Mouse (Mus musculus) bone marrow macrophage, adult 2 months (primary cell): ENCODE measurements around the gene Nr1d1. TPM values are rescaled to one million over a fixed set of nuclear protein-coding genes. Genes with fewer than 3 reads are reported as not detected.
"Not testable (repeated sequence)": the region's sequence is repeated elsewhere in the genome, so short reads cannot be mapped to it uniquely, and the experiment has no call there.

Experiments used
- H3K27ac ChIP-seq: 2 replicates; pipeline ENCODE4 v1.5.1; 2012; ENCODE audit warnings: low read depth, low read length; ENCODE audit not compliant: insufficient read depth
- H3K4me1 ChIP-seq: 2 replicates; pipeline ENCODE4 v1.6.1; 2012; ENCODE audit warnings: low read length; ENCODE audit not compliant: control insufficient read depth, insufficient read depth
- H3K4me3 ChIP-seq: 2 replicates; pipeline ENCODE4 v1.5.1; 2012; ENCODE audit warnings: mild to moderate bottlenecking, low read length, moderate library complexity; ENCODE audit not compliant: insufficient read depth
- CTCF ChIP-seq: IDR thresholded peaks from 2 replicates; pipeline ENCODE4 v1.5.1; 2012; ENCODE audit warnings: low read depth, mild to moderate bottlenecking, low read length, moderate library complexity
- POLR2A ChIP-seq: IDR thresholded peaks from 2 replicates; pipeline ENCODE4 v1.6.1; 2012; ENCODE audit warnings: mild to moderate bottlenecking, low read depth, low read length, borderline replicate concordance
- polyA plus RNA-seq: library from polyadenylated mRNA; stranded (reverse); fragments of >200 nt; gene quantifications from 2 replicates; pipeline ENCODE4 v1.2.4, GENCODE M21; 2012; ENCODE audit not compliant: missing spikeins, insufficient read depth, insufficient read length

Gene Nr1d1
- polyA plus RNA-seq, 1 experiment: 8.2 TPM

DNA sequence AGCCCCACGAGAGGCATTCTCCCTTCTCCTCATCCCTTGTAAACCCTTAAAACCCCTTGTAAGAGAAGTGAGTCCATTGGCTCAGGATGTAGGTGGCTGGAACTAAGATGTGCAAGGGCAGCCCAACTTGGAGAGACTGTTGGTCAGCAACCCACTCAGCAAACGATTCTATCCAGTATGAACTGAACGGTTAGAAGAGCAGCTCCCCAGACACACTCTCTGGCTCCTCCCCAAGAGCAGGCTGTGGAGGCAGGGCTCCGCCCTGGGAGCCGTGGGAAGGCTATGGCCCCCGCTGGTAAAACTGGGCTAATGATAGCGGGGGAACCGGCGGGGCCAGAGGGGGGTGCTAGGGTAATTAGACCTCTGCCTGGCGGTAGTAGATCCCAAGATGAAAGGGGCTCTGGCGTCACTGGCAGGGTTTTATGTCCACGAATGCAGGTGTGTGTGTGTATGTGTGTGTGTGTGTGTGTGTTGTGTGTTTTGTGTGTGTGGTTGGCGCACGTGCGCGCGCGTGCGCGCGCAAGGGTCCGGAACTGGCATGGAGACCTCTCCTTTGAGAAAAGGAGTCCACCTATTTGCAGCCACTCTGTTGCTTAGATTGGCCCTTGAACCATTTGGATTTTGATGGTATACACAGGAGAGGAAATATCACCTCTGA is 34.6 kb downstream of the Nr1d1 start, which contains the start of gene Thra:
Gene Thra (plus strand): TSS at position 246 of the 658 bp plus-strand sequence.
- Histone ChIP-seq H3K4me3 (peak within 1 kb of the TSS; percentile 56), H3K27ac (no peak within 1 kb of the TSS), H3K4me1 (peaks cover 17% of the 10 kb centered on the region)
- TF ChIP-seq CTCF: no peak
- TF ChIP-seq POLR2A: no peak

DNA sequence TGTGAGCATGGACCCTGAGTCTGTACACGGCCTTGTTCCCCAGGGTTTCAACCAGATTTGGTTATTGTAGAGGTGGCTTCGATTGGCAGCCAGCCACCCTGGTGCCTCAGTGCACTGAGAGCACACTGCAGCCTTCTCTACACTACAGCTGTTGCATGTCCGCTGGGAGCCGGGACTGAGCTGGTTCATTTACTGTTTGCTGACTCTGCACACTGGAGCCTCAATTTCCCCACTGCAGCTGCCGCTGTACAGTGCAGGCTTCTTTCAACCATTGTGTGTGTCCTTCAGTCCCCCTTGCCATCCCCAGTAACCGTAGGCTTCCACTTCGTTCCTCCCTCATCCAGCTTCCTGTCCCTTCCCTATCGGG is 35.1 kb downstream of the Nr1d1 start:
- peaks cover 17% of the 10 kb centered on the region for H3K4me1 ChIP-seq
- peak overlapping the region; percentile 56 for H3K4me3 ChIP-seq
- H3K27ac ChIP-seq: no peak overlapping the region
- TF ChIP-seq CTCF (no peak), POLR2A (no peak)

DNA sequence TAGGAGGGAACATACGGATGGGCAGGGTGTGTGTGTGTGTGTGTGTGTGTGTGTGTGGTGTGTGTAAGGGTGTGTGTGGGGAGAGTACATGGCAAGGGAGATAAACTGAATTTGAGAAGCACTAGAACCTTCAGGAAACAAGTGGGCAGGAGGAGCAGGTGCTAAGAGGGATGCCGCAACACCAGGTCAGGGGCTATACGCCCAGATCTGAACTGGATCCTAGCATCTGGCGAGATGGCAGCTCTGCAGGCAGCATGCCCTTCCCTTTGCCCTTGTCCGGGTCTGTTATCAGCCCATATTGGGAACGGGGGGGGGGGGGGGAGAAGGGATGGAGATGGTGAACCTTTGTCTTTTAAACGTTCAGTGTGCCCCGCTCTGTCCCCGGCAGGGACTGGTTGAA is 36.2 kb downstream of the Nr1d1 start:
- no peak overlapping the region for H3K27ac ChIP-seq
- peaks cover 15% of the 10 kb centered on the region for H3K4me1 ChIP-seq
- no peak overlapping the region for H3K4me3 ChIP-seq
- TF ChIP-seq POLR2A: no peak
- TF ChIP-seq CTCF: no peak

DNA sequence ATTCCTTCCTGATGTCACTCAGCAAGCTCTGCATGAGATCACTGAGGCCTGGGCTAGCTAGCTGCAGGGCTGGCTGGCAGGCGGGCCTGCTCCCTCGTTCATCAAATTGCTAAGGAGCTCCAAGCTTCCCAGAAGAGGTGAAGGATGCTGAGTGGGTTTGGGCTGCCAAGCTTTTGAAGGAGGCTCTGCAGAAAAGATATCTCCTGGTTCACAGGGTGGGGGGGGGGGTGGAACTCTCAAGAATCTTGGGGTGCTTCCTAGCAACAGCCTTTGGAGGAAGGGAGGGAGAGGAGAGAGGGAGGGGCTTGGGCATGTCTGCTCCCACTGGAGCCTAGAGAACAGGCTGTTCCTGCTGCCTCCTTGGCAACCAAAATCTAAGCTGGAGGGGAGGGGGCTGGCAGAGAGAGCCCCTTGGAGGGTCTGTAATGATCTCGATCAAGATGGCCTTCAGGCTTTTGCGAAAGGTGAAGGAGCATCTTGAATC is 36.7 kb downstream of the Nr1d1 start:
- H3K4me3 ChIP-seq: no peak overlapping the region
- H3K4me1 ChIP-seq: peaks cover 11% of the 10 kb centered on the region
- TF ChIP-seq CTCF (no peak), POLR2A (no peak)
- H3K27ac ChIP-seq: no peak overlapping the region

DNA sequence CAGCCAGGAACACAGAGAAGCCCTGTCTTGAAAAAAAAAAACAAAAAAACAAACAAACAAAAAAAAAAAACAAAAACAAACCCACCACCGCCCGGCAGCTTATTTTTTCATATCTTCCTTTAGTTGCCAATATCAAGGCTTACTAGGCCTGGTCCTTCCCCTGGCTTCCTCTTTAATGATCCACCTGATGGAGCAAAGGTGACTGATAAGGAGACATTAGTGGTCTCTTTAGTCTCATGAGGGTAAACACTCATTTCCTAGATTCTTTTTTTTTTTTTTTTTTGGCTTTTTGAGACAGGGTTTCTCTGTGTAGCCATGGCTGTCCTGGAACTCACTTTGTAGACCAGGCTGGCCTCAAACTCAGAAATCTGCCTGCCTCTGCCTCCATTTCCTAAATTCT is 37.9 kb downstream of the Nr1d1 start:
- not testable (repeated sequence) for H3K4me3 ChIP-seq, H3K4me1 ChIP-seq

DNA sequence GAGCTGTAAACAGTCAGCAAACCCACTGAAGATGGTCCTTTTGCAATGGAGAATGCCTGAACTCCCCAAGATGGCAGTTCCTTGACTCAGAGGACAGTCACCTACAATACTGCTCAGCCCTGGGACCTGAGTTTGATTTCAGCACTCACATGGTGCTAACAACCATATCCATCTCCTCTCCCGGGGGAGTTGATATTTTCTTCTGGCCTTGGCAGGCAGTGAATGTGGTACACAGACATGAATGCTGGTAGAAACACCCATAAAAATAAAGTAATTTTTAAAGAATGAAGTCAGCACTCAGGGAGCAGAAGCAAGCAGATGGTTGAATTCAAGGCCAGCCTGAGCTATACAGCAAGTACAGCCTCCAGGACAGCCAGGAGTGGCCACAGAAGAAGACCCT is 39.0 kb downstream of the Nr1d1 start:
- no peak for TF ChIP-seq POLR2A
- TF ChIP-seq CTCF: no peak
- H3K27ac ChIP-seq: no peak overlapping the region

More for the DNA sequence above, 37.9 kb downstream of the Nr1d1 start:
- not testable (repeated sequence) for H3K27ac ChIP-seq

DNA sequence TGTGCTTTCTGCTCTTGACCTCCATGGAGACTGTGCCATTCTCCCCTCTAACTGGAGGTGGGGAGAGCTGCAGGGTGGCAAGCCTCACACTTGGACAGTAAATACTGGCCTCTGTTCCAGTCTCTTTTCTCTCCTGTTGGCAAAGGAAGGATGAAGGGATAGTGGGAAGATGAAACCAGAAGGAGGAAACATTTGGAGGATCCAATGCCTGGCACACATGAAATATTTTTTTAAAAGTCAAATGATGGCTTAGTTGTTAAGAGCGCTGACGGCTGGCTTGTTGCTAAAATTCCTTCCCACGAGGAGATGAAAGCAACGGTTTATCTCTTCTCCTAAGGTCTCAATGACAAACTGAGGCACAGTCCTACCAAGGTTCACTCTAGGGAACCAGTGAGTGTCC is 40.0 kb downstream of the Nr1d1 start:
- H3K4me3 ChIP-seq: no peak overlapping the region
- H3K4me1 ChIP-seq: peaks cover 3% of the 10 kb centered on the region
- no peak for TF ChIP-seq CTCF
- no peak for TF ChIP-seq POLR2A
- H3K27ac ChIP-seq: no peak overlapping the region

More for the DNA sequence above, 39.0 kb downstream of the Nr1d1 start:
- Histone ChIP-seq H3K4me1 (peaks cover 6% of the 10 kb centered on the region), H3K4me3 (no peak overlapping the region)

DNA sequence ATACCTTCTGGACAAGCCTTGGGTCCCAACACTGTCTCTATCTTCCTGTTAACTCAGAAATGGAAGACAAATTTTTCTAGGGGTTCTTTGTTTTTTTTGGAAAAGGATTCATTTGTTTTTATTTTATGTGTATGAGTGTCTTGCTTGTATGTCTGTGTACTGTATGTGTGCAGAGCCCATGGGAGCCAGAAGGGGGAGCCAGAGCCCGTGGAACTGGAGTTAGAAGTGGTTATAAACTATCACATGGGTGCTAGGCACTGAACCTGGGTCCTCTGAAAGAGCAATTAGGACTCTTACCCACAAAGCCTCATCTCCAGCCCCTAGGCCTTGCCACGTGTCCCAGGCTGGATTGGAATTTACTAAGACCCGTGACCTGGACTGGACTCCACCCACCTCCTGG is 41.1 kb downstream of the Nr1d1 start:
- TF ChIP-seq POLR2A (no peak), CTCF (peak; percentile 23; the same call in 1 of the 2 replicates)
- H3K4me1 ChIP-seq: no peaks in the 10 kb centered on the region
- H3K4me3 ChIP-seq: no peak overlapping the region
- H3K27ac ChIP-seq: no peak overlapping the region

DNA sequence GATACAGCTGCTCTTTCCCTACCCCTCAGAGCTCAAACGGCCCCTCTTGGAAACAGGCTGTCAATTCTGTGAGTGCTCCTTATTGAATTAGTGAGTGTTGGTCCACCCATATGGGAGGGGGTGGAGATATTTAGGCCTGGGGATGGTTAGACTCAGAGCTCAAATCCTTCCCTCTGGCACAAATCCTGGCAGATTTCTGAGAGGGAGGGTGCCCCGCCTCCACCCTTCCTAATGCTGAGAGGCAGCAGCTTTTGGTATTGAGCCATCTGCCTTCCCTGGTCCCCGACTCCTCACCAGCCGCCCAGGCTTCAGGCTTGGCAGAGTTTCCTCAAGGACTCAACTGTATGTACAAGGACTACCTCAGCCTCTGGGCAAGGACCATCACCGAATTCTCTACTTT is 44.0 kb downstream of the Nr1d1 start:
- Histone ChIP-seq H3K27ac (no peak overlapping the region), H3K4me3 (no peak overlapping the region), H3K4me1 (no peaks in the 10 kb centered on the region)
- TF ChIP-seq CTCF (no peak), POLR2A (no peak)

DNA sequence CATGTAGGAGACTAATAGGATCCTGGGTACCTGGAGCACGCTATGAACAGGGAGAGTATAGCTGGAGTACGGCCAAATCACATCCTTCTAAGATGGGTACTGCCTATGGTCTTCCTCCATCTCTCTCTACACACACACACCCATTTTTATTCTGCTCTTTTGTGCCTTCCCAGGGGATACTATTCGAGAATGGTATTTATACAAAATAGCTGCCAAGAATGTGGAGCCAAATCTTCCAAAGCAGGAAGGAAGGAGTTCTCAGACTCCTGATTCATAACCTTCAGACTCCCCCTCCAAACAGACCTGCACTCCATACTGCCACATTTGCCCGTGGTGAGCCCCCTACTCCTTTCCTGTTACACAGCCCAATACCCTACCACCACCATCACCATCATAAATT is 44.4 kb downstream of the Nr1d1 start:
- no peak for TF ChIP-seq CTCF
- TF ChIP-seq POLR2A: no peak
- H3K4me1 ChIP-seq: no peaks in the 10 kb centered on the region
- H3K27ac ChIP-seq: no peak overlapping the region
- no peak overlapping the region for H3K4me3 ChIP-seq
